Mouse (Mus musculus) olfactory bulb, adult 2 months (tissue): ENCODE results near the gene Ppp1r9a.

Experiments used
- CTCF ChIP-seq: fragments of 200-500 bp; IDR thresholded peaks from 2 replicates; pipeline ENCODE4 v1.5.1; 2012; ENCODE audit warnings: low read depth, mild to moderate bottlenecking, low read length, moderate library complexity; ENCODE audit not compliant: insufficient read depth
- POLR2A ChIP-seq: fragments of 200-500 bp; IDR thresholded peaks from 2 replicates; pipeline ENCODE4 v1.6.1; 2012; ENCODE audit warnings: mild to moderate bottlenecking, low read depth, low read length, moderate library complexity; ENCODE audit not compliant: insufficient read depth

DNA sequence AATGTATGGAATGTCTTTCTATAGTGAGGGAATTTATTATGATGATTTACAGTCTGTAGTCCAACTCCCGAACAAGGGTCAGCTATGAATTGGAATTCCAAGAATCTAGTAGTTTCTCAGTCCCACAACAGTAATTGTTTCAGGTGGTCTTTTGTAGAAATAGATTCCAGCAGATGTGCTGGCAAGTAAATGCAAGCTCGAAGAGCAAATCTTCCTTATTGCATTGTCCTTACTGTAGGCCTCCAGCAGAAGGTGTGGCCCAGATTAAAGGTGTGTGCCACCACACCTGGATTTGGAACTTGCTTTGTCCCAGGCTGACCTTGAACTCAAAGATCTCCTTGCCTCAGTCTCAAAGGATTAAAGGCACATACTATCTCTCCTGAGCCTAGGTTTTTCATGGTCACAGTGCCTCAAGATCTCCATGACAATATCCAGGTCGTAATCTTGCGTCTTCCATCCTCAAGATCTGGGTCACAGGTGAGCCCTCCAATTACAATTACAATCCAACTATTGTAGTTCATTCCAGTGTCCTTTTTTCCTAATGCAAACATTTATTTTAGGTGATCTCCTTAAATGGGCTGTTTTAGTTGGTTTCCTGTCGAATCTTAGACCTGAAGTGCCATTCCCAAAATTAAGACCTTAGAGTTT is 130.4 kb downstream of the Ppp1r9a start:
- TF ChIP-seq CTCF (no peak), POLR2A (no peak)
